Mouse (Mus musculus): Measurements from ENCODE around the gene Mogat1. TPM values are rescaled to one million over a fixed set of nuclear protein-coding genes. Genes with fewer than 3 reads are reported as not detected.

The Mogat1 gene
- polyA plus RNA-seq, 1 experiment from 2014 or later: not detected

DNA sequence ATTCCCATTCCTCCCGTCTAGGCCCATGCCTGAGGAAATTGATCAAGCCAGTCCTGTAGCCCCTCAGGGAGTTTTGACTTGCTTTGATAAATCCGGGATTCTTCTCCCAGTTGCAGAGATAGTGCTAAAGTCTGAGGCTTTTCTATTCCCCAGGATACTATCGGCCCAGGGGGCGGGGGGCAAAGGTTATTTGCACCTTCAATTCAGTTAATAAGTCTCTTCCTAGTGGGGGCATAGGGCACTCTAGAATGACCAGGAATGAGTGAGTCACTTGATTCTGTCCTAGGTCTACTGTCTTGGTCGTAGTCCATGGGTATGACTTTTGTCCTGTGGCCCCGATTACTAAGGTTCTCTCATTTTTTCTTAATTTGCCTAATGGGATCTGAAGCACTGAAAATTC, 8.3 kb upstream of the Mogat1 start:
- Histone ChIP-seq H3K4me2 (ENCODE audit: low read depth, low read length) (no peak overlapping the region), H3K9me3 (ENCODE audit: control insufficient read depth, low read length) (no peaks in the 10 kb centered on the region), H3K36me3 (ENCODE audit: control insufficient read depth, insufficient read depth, low read length) (no peaks in the 10 kb centered on the region), H3K4me3 (ENCODE audit: low read length) (no peak overlapping the region), H3K4me1 (ENCODE audit: control insufficient read depth, insufficient read depth, low read length) (no peaks in the 10 kb centered on the region), H3K9ac (ENCODE audit: low read depth, low read length) (no peak overlapping the region), H3K27ac (ENCODE audit: low read length) (peak overlapping the region; percentile 48), H3K27me3 (replicated peaks; ENCODE audit: control insufficient read depth, insufficient read depth, low read length) (no peaks in the 10 kb centered on the region)
- WGBS: 76% methylated on average over 6 of the region's 6 CpGs
- peak; percentile 87 for ATAC-seq

DNA sequence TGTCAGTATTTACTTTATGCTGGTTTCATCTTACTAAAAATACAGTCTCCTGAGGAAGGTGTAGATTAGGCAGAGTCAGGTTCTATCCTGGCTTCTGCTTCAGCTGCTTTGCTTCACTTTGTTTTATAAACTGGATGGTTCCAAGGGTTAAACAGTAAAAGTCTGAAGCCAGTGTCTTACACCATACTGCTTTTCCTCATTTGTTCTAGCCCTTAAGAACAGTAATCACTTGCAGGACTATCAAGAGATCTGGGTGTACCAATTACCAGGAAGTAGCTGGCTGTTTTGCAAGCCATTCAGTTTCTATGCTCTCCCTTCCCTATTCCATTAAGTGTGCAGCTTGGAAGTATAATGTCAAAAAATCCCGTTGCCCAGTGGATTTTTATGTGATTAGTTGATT, 3.7 kb upstream of the Mogat1 start:
- H3K4me2 ChIP-seq (ENCODE audit: low read depth, low read length): no peak overlapping the region
- peak; percentile 89 for ATAC-seq
- H3K27ac ChIP-seq (ENCODE audit: low read length): peak overlapping the region; percentile 33; the same call in 1 of the 2 replicates
- no peaks in the 10 kb centered on the region for H3K27me3 ChIP-seq (replicated peaks; ENCODE audit: control insufficient read depth, insufficient read depth, low read length)
- H3K4me3 ChIP-seq (ENCODE audit: low read length): no peak overlapping the region
- peaks cover 4% of the 10 kb centered on the region for H3K4me1 ChIP-seq (ENCODE audit: control insufficient read depth, insufficient read depth, low read length)
- H3K9me3 ChIP-seq (ENCODE audit: control insufficient read depth, low read length): no peaks in the 10 kb centered on the region
- 45% methylated on average over 1 of the region's 1 CpGs for WGBS
- no peaks in the 10 kb centered on the region for H3K36me3 ChIP-seq (ENCODE audit: control insufficient read depth, insufficient read depth, low read length)
- no peak overlapping the region for H3K9ac ChIP-seq (ENCODE audit: low read depth, low read length)

DNA sequence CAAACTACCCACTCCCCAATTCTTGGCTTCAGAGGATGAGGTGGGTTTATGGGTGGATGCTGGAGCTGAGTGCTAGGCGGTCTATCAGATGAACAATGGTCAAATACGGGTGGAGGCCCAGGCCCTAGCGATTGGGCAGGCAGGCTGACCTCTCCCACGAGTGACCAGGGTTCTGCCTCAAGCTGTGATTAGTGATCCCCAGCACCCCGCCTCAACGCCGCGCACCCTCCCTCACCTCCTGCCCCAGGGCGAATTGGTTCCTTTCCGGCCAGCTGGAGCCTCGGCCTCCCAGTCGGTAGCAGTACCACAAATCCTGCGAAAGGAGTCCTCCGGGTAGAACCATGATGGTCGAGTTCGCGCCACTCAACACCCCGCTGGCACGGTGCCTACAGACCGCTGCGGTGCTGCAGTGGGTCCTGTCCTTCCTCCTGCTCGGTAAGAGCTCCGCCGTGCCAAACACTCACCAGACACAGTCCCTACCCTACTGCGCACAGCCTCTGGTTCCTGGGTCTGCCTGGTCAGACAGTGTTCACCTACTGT, 900 bp downstream of the Mogat1 start, which contains the start of gene BC035947:
Gene BC035947 (minus strand): TSS at position 538 of the 540 bp plus-strand sequence.
- WGBS: 4% methylated on average over 25 of the region's 25 CpGs
- H3K4me2 ChIP-seq (ENCODE audit: low read depth, low read length): peak within 1 kb of the TSS; percentile 59
- peak within 1 kb of the TSS; percentile 26 for H3K4me3 ChIP-seq (ENCODE audit: low read length)
- H3K27me3 ChIP-seq (replicated peaks; ENCODE audit: control insufficient read depth, insufficient read depth, low read length): peaks cover 3% of the 10 kb centered on the region; the same call in 1 of the 2 replicates
- peak; percentile 37 for ATAC-seq
- peak within 1 kb of the TSS; percentile 56; the same call in 1 of the 2 replicates for H3K9ac ChIP-seq (ENCODE audit: low read depth, low read length)
- H3K9me3 ChIP-seq (ENCODE audit: control insufficient read depth, low read length): no peaks in the 10 kb centered on the region
- no peaks in the 10 kb centered on the region for H3K36me3 ChIP-seq (ENCODE audit: control insufficient read depth, insufficient read depth, low read length)
- H3K4me1 ChIP-seq (ENCODE audit: control insufficient read depth, insufficient read depth, low read length): peaks cover 4% of the 10 kb centered on the region
- no peak within 1 kb of the TSS for H3K27ac ChIP-seq (ENCODE audit: low read length)

DNA sequence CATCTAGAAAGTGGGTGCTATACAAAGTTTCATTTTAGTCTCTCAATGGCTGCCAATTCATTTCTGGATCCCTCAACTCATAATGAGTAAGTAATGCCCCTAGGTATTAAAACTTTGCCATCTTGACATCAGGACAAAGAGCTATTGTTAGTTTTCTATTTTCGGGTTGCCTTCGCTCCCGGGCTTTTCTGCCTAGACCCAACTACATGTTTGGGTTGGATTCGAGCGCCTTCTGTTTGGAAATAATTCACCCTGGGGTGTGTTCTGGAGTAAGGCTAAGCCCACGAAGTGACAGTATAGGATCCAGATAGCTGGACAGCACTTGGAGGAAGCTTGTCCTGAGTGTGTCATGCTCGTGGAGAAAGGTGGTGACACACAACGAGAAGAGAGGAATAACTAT, 2.0 kb downstream of the Mogat1 start:
- no peak for ATAC-seq

DNA sequence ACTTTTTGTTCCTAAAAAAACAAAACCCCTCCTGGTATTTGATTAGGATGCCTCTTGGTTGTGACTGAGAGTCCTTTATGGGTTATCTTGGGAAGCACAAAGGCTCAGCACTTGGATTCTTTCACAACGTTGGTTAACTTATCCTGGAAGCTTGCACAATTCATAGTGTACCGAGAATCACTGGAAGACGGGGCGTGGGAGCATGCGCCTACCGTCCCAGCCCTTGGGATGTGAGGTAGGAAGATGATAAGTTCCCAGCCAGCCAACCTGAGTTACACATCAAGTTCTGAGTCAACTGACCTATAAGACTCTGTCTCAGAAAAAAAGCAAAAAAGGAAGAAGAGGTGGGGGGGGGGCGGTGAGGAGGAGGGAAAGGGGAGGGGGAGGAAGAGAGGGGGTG, 8.1 kb downstream of the Mogat1 start:
- Histone ChIP-seq H3K4me3 (ENCODE audit: low read length) (no peak overlapping the region), H3K36me3 (ENCODE audit: control insufficient read depth, insufficient read depth, low read length) (no peaks in the 10 kb centered on the region), H3K4me2 (ENCODE audit: low read depth, low read length) (no peak overlapping the region), H3K9ac (ENCODE audit: low read depth, low read length) (no peak overlapping the region), H3K9me3 (ENCODE audit: control insufficient read depth, low read length) (no peaks in the 10 kb centered on the region), H3K27ac (ENCODE audit: low read length) (no peak overlapping the region), H3K27me3 (replicated peaks; ENCODE audit: control insufficient read depth, insufficient read depth, low read length) (peaks cover 3% of the 10 kb centered on the region; the same call in 1 of the 2 replicates), H3K4me1 (ENCODE audit: control insufficient read depth, insufficient read depth, low read length) (no peaks in the 10 kb centered on the region)
- WGBS: 84% methylated on average over 7 of the region's 7 CpGs
- peak; percentile 28; the same call in 1 of the 2 replicates for ATAC-seq

More for the DNA sequence above, 2.0 kb downstream of the Mogat1 start:
- peaks cover 3% of the 10 kb centered on the region; the same call in 1 of the 2 replicates for H3K27me3 ChIP-seq (replicated peaks; ENCODE audit: control insufficient read depth, insufficient read depth, low read length)
- 77% methylated on average over 8 of the region's 8 CpGs for WGBS
- no peak overlapping the region for H3K27ac ChIP-seq (ENCODE audit: low read length)
- peaks cover 4% of the 10 kb centered on the region for H3K4me1 ChIP-seq (ENCODE audit: control insufficient read depth, insufficient read depth, low read length)
- H3K36me3 ChIP-seq (ENCODE audit: control insufficient read depth, insufficient read depth, low read length): no peaks in the 10 kb centered on the region
- H3K4me2 ChIP-seq (ENCODE audit: low read depth, low read length): no peak overlapping the region
- H3K9me3 ChIP-seq (ENCODE audit: control insufficient read depth, low read length): no peaks in the 10 kb centered on the region
- no peak overlapping the region for H3K9ac ChIP-seq (ENCODE audit: low read depth, low read length)
- no peak overlapping the region for H3K4me3 ChIP-seq (ENCODE audit: low read length)

DNA sequence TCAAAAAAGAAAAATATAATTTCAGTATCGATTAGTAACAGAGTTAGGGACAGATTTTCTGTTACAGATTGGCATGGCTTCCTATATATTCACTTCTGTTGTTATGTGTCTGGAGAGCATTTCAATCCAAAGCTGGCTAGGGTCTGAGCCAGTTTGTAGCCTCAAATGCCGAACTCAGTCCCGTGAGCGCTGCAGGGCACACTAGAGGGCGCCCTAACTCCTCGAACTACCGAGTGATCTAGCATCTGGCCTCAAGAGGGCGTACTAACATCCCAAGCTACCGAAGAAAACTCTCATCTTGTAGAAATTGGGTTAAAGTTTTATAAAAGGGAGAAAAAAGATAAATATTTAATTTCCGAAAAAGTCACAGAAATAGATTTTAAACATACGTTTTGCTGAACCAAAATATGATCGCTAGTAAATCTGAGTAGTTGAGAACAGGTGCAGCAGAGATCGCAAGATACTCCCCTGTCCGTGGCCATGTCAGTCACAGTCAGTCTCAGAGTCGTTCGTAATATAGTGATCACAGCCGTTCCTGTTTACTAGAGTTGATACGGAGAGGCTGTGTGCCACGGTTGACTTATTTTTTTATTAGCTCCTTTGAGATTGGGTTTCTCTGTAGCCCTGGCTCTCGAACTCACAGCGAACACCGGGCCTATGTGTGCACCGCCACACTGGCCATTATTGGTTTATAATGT, 14.5 kb downstream of the Mogat1 start:
- Histone ChIP-seq H3K4me2 (ENCODE audit: low read depth, low read length) (no peak overlapping the region), H3K27me3 (replicated peaks; ENCODE audit: control insufficient read depth, insufficient read depth, low read length) (no peaks in the 10 kb centered on the region), H3K4me1 (ENCODE audit: control insufficient read depth, insufficient read depth, low read length) (no peaks in the 10 kb centered on the region), H3K4me3 (ENCODE audit: low read length) (no peak overlapping the region), H3K27ac (ENCODE audit: low read length) (no peak overlapping the region), H3K9ac (ENCODE audit: low read depth, low read length) (no peak overlapping the region), H3K9me3 (ENCODE audit: control insufficient read depth, low read length) (no peaks in the 10 kb centered on the region), H3K36me3 (ENCODE audit: control insufficient read depth, insufficient read depth, low read length) (no peaks in the 10 kb centered on the region)
- no peak for ATAC-seq
- WGBS: 50% methylated on average over 23 of the region's 23 CpGs

DNA sequence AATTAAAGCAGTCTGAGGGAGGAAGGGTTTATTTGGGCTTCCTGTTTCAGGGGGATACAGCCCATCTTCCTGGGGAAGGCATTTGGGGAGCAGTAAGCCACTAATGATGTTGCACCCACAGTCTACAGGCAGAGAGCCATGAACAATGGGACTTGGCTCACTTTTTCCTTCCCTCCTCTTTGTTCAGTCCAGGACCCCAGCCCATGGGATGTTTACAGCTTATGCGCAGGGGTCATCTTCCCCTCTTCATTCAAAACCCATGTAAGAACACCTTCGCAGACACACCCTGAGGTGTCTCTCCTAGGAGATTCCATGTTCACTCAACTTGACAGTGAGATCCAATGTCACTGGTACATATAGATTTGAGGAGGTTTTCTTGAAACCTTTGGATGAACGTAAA, 17.6 kb downstream of the Mogat1 start:
- H3K4me3 ChIP-seq (ENCODE audit: low read length): no peak overlapping the region
- H3K27me3 ChIP-seq (replicated peaks; ENCODE audit: control insufficient read depth, insufficient read depth, low read length): no peaks in the 10 kb centered on the region
- no peak for ATAC-seq
- H3K36me3 ChIP-seq (ENCODE audit: control insufficient read depth, insufficient read depth, low read length): no peaks in the 10 kb centered on the region
- WGBS: 92% methylated on average over 3 of the region's 3 CpGs
- no peak overlapping the region for H3K4me2 ChIP-seq (ENCODE audit: low read depth, low read length)
- no peaks in the 10 kb centered on the region for H3K9me3 ChIP-seq (ENCODE audit: control insufficient read depth, low read length)
- no peaks in the 10 kb centered on the region for H3K4me1 ChIP-seq (ENCODE audit: control insufficient read depth, insufficient read depth, low read length)
- H3K9ac ChIP-seq (ENCODE audit: low read depth, low read length): no peak overlapping the region
- H3K27ac ChIP-seq (ENCODE audit: low read length): no peak overlapping the region

DNA sequence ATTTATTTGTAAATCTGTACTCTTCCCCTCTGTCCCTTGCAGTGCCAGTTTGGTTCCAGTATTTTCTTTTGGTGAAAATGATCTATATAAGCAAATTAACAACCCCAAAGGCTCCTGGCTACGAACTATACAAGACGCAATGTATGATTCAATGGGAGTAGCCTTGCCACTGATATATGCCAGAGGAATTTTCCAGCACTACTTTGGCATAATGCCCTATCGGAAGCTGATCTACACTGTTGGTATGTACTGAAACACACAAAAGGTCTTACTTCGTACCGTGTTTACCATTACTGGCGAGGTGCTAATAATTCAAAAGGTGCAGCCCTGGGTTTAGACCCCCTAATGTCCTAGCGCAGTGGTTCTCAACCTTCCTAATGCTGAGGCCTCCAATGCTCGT, 18.2 kb downstream of the Mogat1 start:
- no peaks in the 10 kb centered on the region for H3K27me3 ChIP-seq (replicated peaks; ENCODE audit: control insufficient read depth, insufficient read depth, low read length)
- no peaks in the 10 kb centered on the region for H3K4me1 ChIP-seq (ENCODE audit: control insufficient read depth, insufficient read depth, low read length)
- no peak overlapping the region for H3K27ac ChIP-seq (ENCODE audit: low read length)
- no peaks in the 10 kb centered on the region for H3K36me3 ChIP-seq (ENCODE audit: control insufficient read depth, insufficient read depth, low read length)
- H3K4me2 ChIP-seq (ENCODE audit: low read depth, low read length): no peak overlapping the region
- no peaks in the 10 kb centered on the region for H3K9me3 ChIP-seq (ENCODE audit: control insufficient read depth, low read length)
- H3K4me3 ChIP-seq (ENCODE audit: low read length): no peak overlapping the region
- no peak for ATAC-seq
- no peak overlapping the region for H3K9ac ChIP-seq (ENCODE audit: low read depth, low read length)
- WGBS: 85% methylated on average over 8 of the region's 8 CpGs

DNA sequence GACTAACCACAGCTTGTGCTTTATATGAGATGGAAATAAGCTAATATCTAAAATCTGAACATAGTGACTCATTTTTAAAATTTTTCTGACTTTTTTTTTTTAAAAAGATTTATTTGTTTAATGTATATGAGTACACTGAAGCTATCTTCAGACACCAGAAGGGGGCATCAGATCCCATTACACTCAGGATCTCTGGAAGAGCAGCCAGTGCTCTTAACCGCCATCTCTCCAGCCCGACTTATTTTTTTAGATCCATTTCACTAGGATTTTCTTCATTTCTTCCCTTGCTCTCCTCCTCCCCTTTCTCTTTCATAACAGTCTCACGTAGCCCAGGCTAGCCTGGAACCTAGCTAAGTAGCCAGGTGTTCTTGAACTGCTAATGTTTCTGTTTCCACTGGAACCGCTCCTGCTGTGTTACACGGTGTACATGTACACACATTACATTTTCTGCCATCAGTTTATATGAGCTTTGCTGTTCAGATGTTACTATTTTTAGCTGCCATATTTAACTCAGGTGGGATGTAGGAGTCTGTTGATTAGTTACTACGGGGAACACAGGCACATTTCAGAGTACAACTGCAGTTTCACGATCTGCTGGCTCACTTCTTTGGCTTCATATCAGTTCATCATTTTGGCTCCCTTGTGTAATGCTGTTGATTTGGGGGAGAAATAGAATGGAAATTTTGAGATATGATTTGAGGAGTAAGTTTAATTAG, 19.9 kb downstream of the Mogat1 start:
- Histone ChIP-seq H3K36me3 (ENCODE audit: control insufficient read depth, insufficient read depth, low read length) (no peaks in the 10 kb centered on the region), H3K27ac (ENCODE audit: low read length) (no peak overlapping the region), H3K4me2 (ENCODE audit: low read depth, low read length) (no peak overlapping the region), H3K9me3 (ENCODE audit: control insufficient read depth, low read length) (no peaks in the 10 kb centered on the region), H3K4me3 (ENCODE audit: low read length) (no peak overlapping the region), H3K9ac (ENCODE audit: low read depth, low read length) (no peak overlapping the region), H3K27me3 (replicated peaks; ENCODE audit: control insufficient read depth, insufficient read depth, low read length) (no peaks in the 10 kb centered on the region), H3K4me1 (ENCODE audit: control insufficient read depth, insufficient read depth, low read length) (no peaks in the 10 kb centered on the region)
- WGBS: 73% methylated on average over 7 of the region's 7 CpGs
- no peak for ATAC-seq
